Mouse (Mus musculus): ENCODE measurements at regions not wholly inside any gene's neighbourhood (a gene's known extent, or its start where the extent isn't known, plus 50 kb on each side); places are given as distances from the start of the nearest gene placed in this dataset.

- no peak overlapping the region for H3K4me3 ChIP-seq (replicated peaks)
Measured at GRCm38 (mm10) chr3:52859266-52859825, 157.7 kb downstream of the Cog6 start.

GRCm38 (mm10) chr3:52858259-52858658, 158.8 kb downstream of the Cog6 start:
- WGBS (ENCODE audit: insufficient replicate concordance), result 71% methylated on average over 9 of the region's 9 CpGs
- ATAC-seq (ENCODE audit: insufficient read depth), result no peak
- Histone ChIP-seq H3K9ac (no peak overlapping the region), H3K4me1 (replicated peaks) (no peaks in the 10 kb centered on the region), H3K27me3 (no peaks in the 10 kb centered on the region), H3K9me3 (replicated peaks) (no peaks in the 10 kb centered on the region), H3K36me3 (replicated peaks) (no peaks in the 10 kb centered on the region), H3K4me3 (replicated peaks) (no peak overlapping the region), H3K27ac (replicated peaks) (no peak overlapping the region), H3K4me2 (no peak overlapping the region)

More at GRCm38 (mm10) chr3:52859266-52859825, 157.7 kb downstream of the Cog6 start:
- Histone ChIP-seq H3K9ac (no peak overlapping the region), H3K4me1 (replicated peaks) (no peaks in the 10 kb centered on the region), H3K36me3 (replicated peaks) (no peaks in the 10 kb centered on the region), H3K27me3 (no peaks in the 10 kb centered on the region), H3K4me2 (no peak overlapping the region), H3K27ac (replicated peaks) (no peak overlapping the region), H3K9me3 (replicated peaks) (no peaks in the 10 kb centered on the region)
- WGBS (ENCODE audit: insufficient replicate concordance), result 69% methylated on average over 8 of the region's 8 CpGs
- ATAC-seq (ENCODE audit: insufficient read depth), result no peak

GRCm38 (mm10) chr3:52857076-52857475, 160.0 kb downstream of the Cog6 start:
- no peak overlapping the region for H3K4me3 ChIP-seq (replicated peaks)
- H3K4me1 ChIP-seq (replicated peaks), result no peaks in the 10 kb centered on the region
- H3K4me2 ChIP-seq, result no peak overlapping the region
- no peak for ATAC-seq (ENCODE audit: insufficient read depth)
- H3K9ac ChIP-seq, result no peak overlapping the region
- 61% methylated on average over 3 of the region's 3 CpGs for WGBS (ENCODE audit: insufficient replicate concordance)
- no peak overlapping the region for H3K27ac ChIP-seq (replicated peaks)
- H3K36me3 ChIP-seq (replicated peaks), result no peaks in the 10 kb centered on the region
- H3K27me3 ChIP-seq, result no peaks in the 10 kb centered on the region
- no peaks in the 10 kb centered on the region for H3K9me3 ChIP-seq (replicated peaks)

- no peak overlapping the region for H3K4me3 ChIP-seq (replicated peaks)
- ATAC-seq (ENCODE audit: insufficient read depth), result no peak
- H3K36me3 ChIP-seq (replicated peaks), result no peaks in the 10 kb centered on the region
- no peaks in the 10 kb centered on the region for H3K9me3 ChIP-seq (replicated peaks)
- no peak overlapping the region for H3K4me2 ChIP-seq
- H3K4me1 ChIP-seq (replicated peaks), result no peaks in the 10 kb centered on the region
- no peaks in the 10 kb centered on the region for H3K27me3 ChIP-seq
- H3K27ac ChIP-seq (replicated peaks), result no peak overlapping the region
- WGBS (ENCODE audit: insufficient replicate concordance), result 69% methylated on average over 7 of the region's 7 CpGs
- H3K9ac ChIP-seq, result no peak overlapping the region
Measured at GRCm38 (mm10) chr3:52854560-52854959, 162.5 kb downstream of the Cog6 start.

- Histone ChIP-seq H3K9ac (no peak overlapping the region), H3K27me3 (no peaks in the 10 kb centered on the region), H3K4me2 (no peak overlapping the region), H3K36me3 (replicated peaks) (no peaks in the 10 kb centered on the region), H3K9me3 (replicated peaks) (no peaks in the 10 kb centered on the region), H3K4me3 (replicated peaks) (no peak overlapping the region), H3K4me1 (replicated peaks) (no peaks in the 10 kb centered on the region), H3K27ac (replicated peaks) (no peak overlapping the region)
- no peak for ATAC-seq (ENCODE audit: insufficient read depth)
- whole genome bisulfite sequencing (ENCODE audit: insufficient replicate concordance), result 63% methylated on average over 3 of the region's 3 CpGs
Measured at GRCm38 (mm10) chr3:52853126-52853525, 163.9 kb downstream of the Cog6 start.

GRCm38 (mm10) chr3:52845166-52845565, 171.9 kb downstream of the Cog6 start:
- Histone ChIP-seq H3K27ac (replicated peaks) (no peak overlapping the region), H3K4me3 (replicated peaks) (no peak overlapping the region), H3K9ac (no peak overlapping the region), H3K9me3 (replicated peaks) (no peaks in the 10 kb centered on the region), H3K4me1 (replicated peaks) (0 out of 2 replicates have a peak, but pooled peaks cover 3% of the 10 kb centered on the region), H3K36me3 (replicated peaks) (no peaks in the 10 kb centered on the region), H3K4me2 (no peak overlapping the region), H3K27me3 (no peaks in the 10 kb centered on the region)
- no peak for ATAC-seq (ENCODE audit: insufficient read depth)

- Histone ChIP-seq H3K4me3 (replicated peaks) (no peak overlapping the region), H3K4me1 (replicated peaks) (0 out of 2 replicates have a peak, but pooled peaks cover 4% of the 10 kb centered on the region), H3K27ac (replicated peaks) (no peak overlapping the region), H3K9ac (no peak overlapping the region), H3K4me2 (no peak overlapping the region), H3K9me3 (replicated peaks) (no peaks in the 10 kb centered on the region), H3K27me3 (no peaks in the 10 kb centered on the region), H3K36me3 (replicated peaks) (no peaks in the 10 kb centered on the region)
- 24% methylated on average over 7 of the region's 7 CpGs for WGBS (ENCODE audit: insufficient replicate concordance)
- ATAC-seq (ENCODE audit: insufficient read depth), result no peak
Measured at GRCm38 (mm10) chr3:52843998-52844397, 173.0 kb downstream of the Cog6 start.

GRCm38 (mm10) chr3:52842866-52843425, 174.1 kb downstream of the Cog6 start:
- Histone ChIP-seq H3K4me1 (replicated peaks) (0 out of 2 replicates have a peak, but pooled peaks cover 4% of the 10 kb centered on the region), H3K27ac (replicated peaks) (no peak overlapping the region), H3K9ac (no peak overlapping the region), H3K4me2 (no peak overlapping the region), H3K36me3 (replicated peaks) (no peaks in the 10 kb centered on the region), H3K27me3 (no peaks in the 10 kb centered on the region), H3K4me3 (replicated peaks) (no peak overlapping the region), H3K9me3 (replicated peaks) (no peaks in the 10 kb centered on the region)
- WGBS (ENCODE audit: insufficient replicate concordance), result 74% methylated on average over 10 of the region's 10 CpGs
- ATAC-seq (ENCODE audit: insufficient read depth), result no peak

- H3K9me3 ChIP-seq (replicated peaks), result no peaks in the 10 kb centered on the region
- no peak overlapping the region for H3K4me2 ChIP-seq
- 26% methylated on average over 12 of the region's 12 CpGs for WGBS (ENCODE audit: insufficient replicate concordance)
Measured at GRCm38 (mm10) chr3:52840160-52840953, 176.7 kb downstream of the Cog6 start.

GRCm38 (mm10) chr3:52838020-52838419, 179.0 kb downstream of the Cog6 start:
- Histone ChIP-seq H3K4me2 (no peak overlapping the region), H3K27ac (replicated peaks) (no peak overlapping the region), H3K4me3 (replicated peaks) (no peak overlapping the region), H3K9me3 (replicated peaks) (no peaks in the 10 kb centered on the region), H3K27me3 (no peaks in the 10 kb centered on the region), H3K9ac (no peak overlapping the region), H3K4me1 (replicated peaks) (0 out of 2 replicates have a peak, but pooled peaks cover 2% of the 10 kb centered on the region), H3K36me3 (replicated peaks) (no peaks in the 10 kb centered on the region)
- 75% methylated on average over 14 of the region's 14 CpGs for WGBS (ENCODE audit: insufficient replicate concordance)
- no peak for ATAC-seq (ENCODE audit: insufficient read depth)

More at GRCm38 (mm10) chr3:52840160-52840953, 176.7 kb downstream of the Cog6 start:
- 0 out of 2 replicates have a peak, but pooled peaks cover 4% of the 10 kb centered on the region for H3K4me1 ChIP-seq (replicated peaks)
- ATAC-seq (ENCODE audit: insufficient read depth), result no peak
- no peaks in the 10 kb centered on the region for H3K27me3 ChIP-seq
- H3K27ac ChIP-seq (replicated peaks), result no peak overlapping the region
- no peak overlapping the region for H3K4me3 ChIP-seq (replicated peaks)
- H3K36me3 ChIP-seq (replicated peaks), result no peaks in the 10 kb centered on the region
- no peak overlapping the region for H3K9ac ChIP-seq

- no peak overlapping the region for H3K4me2 ChIP-seq
- WGBS (ENCODE audit: insufficient replicate concordance), result 44% methylated on average over 4 of the region's 4 CpGs
- H3K4me3 ChIP-seq (replicated peaks), result no peak overlapping the region
- H3K9me3 ChIP-seq (replicated peaks), result no peaks in the 10 kb centered on the region
- no peaks in the 10 kb centered on the region for H3K27me3 ChIP-seq
- H3K36me3 ChIP-seq (replicated peaks), result no peaks in the 10 kb centered on the region
- H3K9ac ChIP-seq, result no peak overlapping the region
- H3K27ac ChIP-seq (replicated peaks), result no peak overlapping the region
- 0 out of 2 replicates have a peak, but pooled peaks cover 2% of the 10 kb centered on the region for H3K4me1 ChIP-seq (replicated peaks)
- no peak for ATAC-seq (ENCODE audit: insufficient read depth)
Measured at GRCm38 (mm10) chr3:52837527-52837926, 179.5 kb downstream of the Cog6 start.

Measured in liver, embryonic 15.5 days (tissue).